Mouse (Mus musculus): Measurements from ENCODE around the gene Acsbg1. TPM values are rescaled to one million over a fixed set of nuclear protein-coding genes. Genes with fewer than 3 reads are reported as not detected.

Acsbg1 gene
- polyA plus RNA-seq, 1 experiment, result 36.6 TPM

GRCm38 (mm10) chr9:54666116-54666515 is 4.4 kb upstream of the Acsbg1 start:
- H3K27me3 ChIP-seq (ENCODE audit: control insufficient read depth, insufficient read depth, insufficient read length), result no peaks in the 10 kb centered on the region
- H3K79me3 ChIP-seq (ENCODE audit: low read depth), result no peaks in the 10 kb centered on the region
- TF ChIP-seq FOSL1 (IDR thresholded peaks at IDR 0.05; ENCODE audit: insufficient read depth, low read length, poor library complexity, severe bottlenecking) (no peak), MAX (IDR thresholded peaks at IDR 0.05) (no peak), MYOD1 (IDR thresholded peaks at IDR 0.05; ENCODE audit: control insufficient read depth, insufficient read length, low read depth) (no peak), MYOG (IDR thresholded peaks at IDR 0.05; ENCODE audit: control insufficient read depth, extremely low read depth, insufficient read length) (no peak), CTCF (IDR thresholded peaks at IDR 0.05; ENCODE audit: control insufficient read depth, insufficient read depth, insufficient read length) (no peak), CEBPB (IDR thresholded peaks at IDR 0.05; ENCODE audit: low read depth) (no peak), USF1 (IDR thresholded peaks at IDR 0.05; ENCODE audit: low read depth) (no peak)
- H3K4me3 ChIP-seq (ENCODE audit: insufficient read depth, poor library complexity, severe bottlenecking), result no peak overlapping the region
- no peaks in the 10 kb centered on the region for H3K79me2 ChIP-seq (ENCODE audit: control insufficient read depth, insufficient read depth)
- no peaks in the 10 kb centered on the region for H3K36me3 ChIP-seq (ENCODE audit: control insufficient read depth, insufficient read depth)
- H3ac ChIP-seq (ENCODE audit: control insufficient read depth, insufficient read length, low read depth), result no peak overlapping the region

GRCm38 (mm10) chr9:54664358-54664757 is 2.7 kb upstream of the Acsbg1 start:
- Histone ChIP-seq H3K4me3 (ENCODE audit: insufficient read depth, poor library complexity, severe bottlenecking) (no peak overlapping the region), H3K36me3 (ENCODE audit: control insufficient read depth, insufficient read depth) (no peaks in the 10 kb centered on the region), H3K27me3 (ENCODE audit: control insufficient read depth, insufficient read depth, insufficient read length) (no peaks in the 10 kb centered on the region), H3ac (ENCODE audit: control insufficient read depth, insufficient read length, low read depth) (no peak overlapping the region), H3K79me2 (ENCODE audit: control insufficient read depth, insufficient read depth) (no peaks in the 10 kb centered on the region), H3K79me3 (ENCODE audit: low read depth) (no peaks in the 10 kb centered on the region)
- no peak for TF ChIP-seq USF1 (IDR thresholded peaks at IDR 0.05; ENCODE audit: low read depth)
- TF ChIP-seq CTCF (IDR thresholded peaks at IDR 0.05; ENCODE audit: control insufficient read depth, insufficient read depth, insufficient read length), result no peak
- no peak for TF ChIP-seq MYOG (IDR thresholded peaks at IDR 0.05; ENCODE audit: control insufficient read depth, extremely low read depth, insufficient read length)
- TF ChIP-seq MYOD1 (IDR thresholded peaks at IDR 0.05; ENCODE audit: control insufficient read depth, insufficient read length, low read depth), result no peak
- no peak for TF ChIP-seq CEBPB (IDR thresholded peaks at IDR 0.05; ENCODE audit: low read depth)
- no peak for TF ChIP-seq FOSL1 (IDR thresholded peaks at IDR 0.05; ENCODE audit: insufficient read depth, low read length, poor library complexity, severe bottlenecking)
- TF ChIP-seq MAX (IDR thresholded peaks at IDR 0.05), result no peak

GRCm38 (mm10) chr9:54658773-54659172 is 2.9 kb downstream of the Acsbg1 start:
- Histone ChIP-seq H3K79me2 (ENCODE audit: control insufficient read depth, insufficient read depth) (no peaks in the 10 kb centered on the region), H3K27me3 (ENCODE audit: control insufficient read depth, insufficient read depth, insufficient read length) (no peaks in the 10 kb centered on the region), H3K36me3 (ENCODE audit: control insufficient read depth, insufficient read depth) (no peaks in the 10 kb centered on the region), H3K4me3 (ENCODE audit: insufficient read depth, poor library complexity, severe bottlenecking) (no peak overlapping the region), H3ac (ENCODE audit: control insufficient read depth, insufficient read length, low read depth) (no peak overlapping the region), H3K79me3 (ENCODE audit: low read depth) (no peaks in the 10 kb centered on the region)
- TF ChIP-seq MYOD1 (IDR thresholded peaks at IDR 0.05; ENCODE audit: control insufficient read depth, insufficient read length, low read depth) (no peak), MAX (IDR thresholded peaks at IDR 0.05) (no peak), USF1 (IDR thresholded peaks at IDR 0.05; ENCODE audit: low read depth) (no peak), CEBPB (IDR thresholded peaks at IDR 0.05; ENCODE audit: low read depth) (no peak), CTCF (IDR thresholded peaks at IDR 0.05; ENCODE audit: control insufficient read depth, insufficient read depth, insufficient read length) (no peak), FOSL1 (IDR thresholded peaks at IDR 0.05; ENCODE audit: insufficient read depth, low read length, poor library complexity, severe bottlenecking) (no peak), MYOG (IDR thresholded peaks at IDR 0.05; ENCODE audit: control insufficient read depth, extremely low read depth, insufficient read length) (no peak)

- Histone ChIP-seq H3K36me3 (ENCODE audit: control insufficient read depth, insufficient read depth) (no peaks in the 10 kb centered on the region), H3K79me3 (ENCODE audit: low read depth) (no peaks in the 10 kb centered on the region), H3ac (ENCODE audit: control insufficient read depth, insufficient read length, low read depth) (no peak overlapping the region), H3K27me3 (ENCODE audit: control insufficient read depth, insufficient read depth, insufficient read length) (no peaks in the 10 kb centered on the region), H3K4me3 (ENCODE audit: insufficient read depth, poor library complexity, severe bottlenecking) (no peak overlapping the region), H3K79me2 (ENCODE audit: control insufficient read depth, insufficient read depth) (no peaks in the 10 kb centered on the region)
- TF ChIP-seq USF1 (IDR thresholded peaks at IDR 0.05; ENCODE audit: low read depth) (no peak), CEBPB (IDR thresholded peaks at IDR 0.05; ENCODE audit: low read depth) (no peak)
These were observed 5.3 kb downstream of the Acsbg1 start for GRCm38 (mm10) chr9:54656402-54656801.

- H3ac ChIP-seq (ENCODE audit: control insufficient read depth, insufficient read length, low read depth), result no peak overlapping the region
- no peaks in the 10 kb centered on the region for H3K79me3 ChIP-seq (ENCODE audit: low read depth)
- TF ChIP-seq MAX (IDR thresholded peaks at IDR 0.05) (no peak), CEBPB (IDR thresholded peaks at IDR 0.05; ENCODE audit: low read depth) (no peak), MYOD1 (IDR thresholded peaks at IDR 0.05; ENCODE audit: control insufficient read depth, insufficient read length, low read depth) (no peak), FOSL1 (IDR thresholded peaks at IDR 0.05; ENCODE audit: insufficient read depth, low read length, poor library complexity, severe bottlenecking) (no peak), MYOG (IDR thresholded peaks at IDR 0.05; ENCODE audit: control insufficient read depth, extremely low read depth, insufficient read length) (no peak), USF1 (IDR thresholded peaks at IDR 0.05; ENCODE audit: low read depth) (no peak), CTCF (IDR thresholded peaks at IDR 0.05; ENCODE audit: control insufficient read depth, insufficient read depth, insufficient read length) (no peak)
- H3K4me3 ChIP-seq (ENCODE audit: insufficient read depth, poor library complexity, severe bottlenecking), result no peak overlapping the region
- no peaks in the 10 kb centered on the region for H3K27me3 ChIP-seq (ENCODE audit: control insufficient read depth, insufficient read depth, insufficient read length)
- no peaks in the 10 kb centered on the region for H3K36me3 ChIP-seq (ENCODE audit: control insufficient read depth, insufficient read depth)
- H3K79me2 ChIP-seq (ENCODE audit: control insufficient read depth, insufficient read depth), result no peaks in the 10 kb centered on the region
These were observed 5.8 kb downstream of the Acsbg1 start for GRCm38 (mm10) chr9:54655846-54656245.

GRCm38 (mm10) chr9:54652778-54653177 is 8.9 kb downstream of the Acsbg1 start:
- H3K79me3 ChIP-seq (ENCODE audit: low read depth), result no peaks in the 10 kb centered on the region
- no peaks in the 10 kb centered on the region for H3K27me3 ChIP-seq (ENCODE audit: control insufficient read depth, insufficient read depth, insufficient read length)
- TF ChIP-seq MYOD1 (IDR thresholded peaks at IDR 0.05; ENCODE audit: control insufficient read depth, insufficient read length, low read depth) (no peak), MAX (IDR thresholded peaks at IDR 0.05) (no peak), USF1 (IDR thresholded peaks at IDR 0.05; ENCODE audit: low read depth) (no peak), FOSL1 (IDR thresholded peaks at IDR 0.05; ENCODE audit: insufficient read depth, low read length, poor library complexity, severe bottlenecking) (no peak), MYOG (IDR thresholded peaks at IDR 0.05; ENCODE audit: control insufficient read depth, extremely low read depth, insufficient read length) (no peak), CTCF (IDR thresholded peaks at IDR 0.05; ENCODE audit: control insufficient read depth, insufficient read depth, insufficient read length) (no peak), CEBPB (IDR thresholded peaks at IDR 0.05; ENCODE audit: low read depth) (no peak)

More at GRCm38 (mm10) chr9:54652778-54653177, 8.9 kb downstream of the Acsbg1 start:
- Histone ChIP-seq H3K4me3 (ENCODE audit: insufficient read depth, poor library complexity, severe bottlenecking) (no peak overlapping the region), H3ac (ENCODE audit: control insufficient read depth, insufficient read length, low read depth) (no peak overlapping the region), H3K79me2 (ENCODE audit: control insufficient read depth, insufficient read depth) (no peaks in the 10 kb centered on the region), H3K36me3 (ENCODE audit: control insufficient read depth, insufficient read depth) (no peaks in the 10 kb centered on the region)
